Mouse (Mus musculus): ENCODE measurements around the gene Grk3.

The Grk3 gene

GRCm38 (mm10) chr5:113015236-113016061, at the start of gene Grk3:
Gene Grk3, minus strand, starts transcription at chr5:113015791.
- peak; percentile 54 to 67 for DNase-seq (ENCODE audit: low spot score in 2 of 2)

GRCm38 (mm10) chr5:113054308-113054707, 38.7 kb upstream of the Grk3 start:
- peak; percentile 87 for DNase-seq (ENCODE audit: low spot score in 2 of 2)

- DNase-seq (ENCODE audit: low spot score in 2 of 2) = no peak
Measured at GRCm38 (mm10) chr5:113050581-113051185, 35.1 kb upstream of the Grk3 start.

GRCm38 (mm10) chr5:113049876-113050275, 34.3 kb upstream of the Grk3 start:
- DNase-seq (ENCODE audit: low spot score in 2 of 2) = no peak

GRCm38 (mm10) chr5:113045511-113046273, 30.1 kb upstream of the Grk3 start:
- DNase-seq (ENCODE audit: low spot score in 2 of 2) = peak in 1 of 2 experiments; percentile 61

GRCm38 (mm10) chr5:113043531-113043930, 27.9 kb upstream of the Grk3 start:
- DNase-seq (ENCODE audit: low spot score in 2 of 2) = peak in 1 of 2 experiments; percentile 55

GRCm38 (mm10) chr5:113041567-113042071, 26.0 kb upstream of the Grk3 start:
- DNase-seq (ENCODE audit: low spot score in 2 of 2) = peak in 1 of 2 experiments; percentile 71

GRCm38 (mm10) chr5:113040776-113041175, 25.2 kb upstream of the Grk3 start:
- DNase-seq (ENCODE audit: low spot score in 2 of 2) = no peak

- DNase-seq (ENCODE audit: low spot score in 2 of 2) = no peak
Measured at GRCm38 (mm10) chr5:113038601-113039000, 23.0 kb upstream of the Grk3 start.

- no peak for DNase-seq (ENCODE audit: low spot score in 2 of 2)
Measured at GRCm38 (mm10) chr5:113035094-113036047, 19.8 kb upstream of the Grk3 start.

GRCm38 (mm10) chr5:113031201-113031754, 15.7 kb upstream of the Grk3 start:
- no peak for DNase-seq (ENCODE audit: low spot score in 2 of 2)

GRCm38 (mm10) chr5:113030082-113030481, 14.5 kb upstream of the Grk3 start:
- no peak for DNase-seq (ENCODE audit: low spot score in 2 of 2)

GRCm38 (mm10) chr5:113026706-113027105, 11.1 kb upstream of the Grk3 start:
- no peak for DNase-seq (ENCODE audit: low spot score in 2 of 2)

- DNase-seq (ENCODE audit: low spot score in 2 of 2) = no peak
Measured at GRCm38 (mm10) chr5:113024154-113024764, 8.7 kb upstream of the Grk3 start.

GRCm38 (mm10) chr5:113018190-113018589, 2.6 kb upstream of the Grk3 start:
- peak in 1 of 2 experiments; percentile 66 for DNase-seq (ENCODE audit: low spot score in 2 of 2)

- no peak for DNase-seq (ENCODE audit: low spot score in 2 of 2)
Measured at GRCm38 (mm10) chr5:113017004-113017403, 1.4 kb upstream of the Grk3 start.

- no peak for DNase-seq (ENCODE audit: low spot score in 2 of 2)
Measured at GRCm38 (mm10) chr5:113014808-113015235, 769 bp downstream of the Grk3 start.

- DNase-seq (ENCODE audit: low spot score in 2 of 2) = no peak
Measured at GRCm38 (mm10) chr5:113014111-113014807, 1.3 kb downstream of the Grk3 start.

GRCm38 (mm10) chr5:113011926-113012325, 3.7 kb downstream of the Grk3 start:
- DNase-seq (ENCODE audit: low spot score in 2 of 2) = no peak
